Comparison of ENCODE assay signal across 10 mouse cellular contexts in genomic region chr1:166752990-166753709, GRCm38 (mm10).
DNase-seq lines count a peak whose midpoint lies in the region; ATAC-seq lines count a peak whose summit lies in the region.
"Had no signal": no experiment of that assay in that cellular context is flagged by ENCODE, and none has a peak within 500 bp of the region (broad histone marks: within the 10 kb centered on the region; RNA-seq: fewer than 3 reads in every experiment).

No protein-coding gene starts in this region.

- no peak for ATAC-seq in CD4-positive, CD25-positive, alpha-beta regulatory T cell, adult 4 months
- ATAC-seq: inflammation-experienced regulatory T-cells, adult 6 months had no signal

- DNase-seq in layer of hippocampus, adult 18-20 months (ENCODE audit: low spot score in 2 of 2): peak; percentile 9 to 52
- no peak for DNase-seq in layer of hippocampus, postnatal 25 days (ENCODE audit: extremely low spot score in 1 of 2, low spot score in 1 of 2)
- peak; percentile 85 to 89 for DNase-seq in cerebellum, adult 18-20 months
- peak; percentile 85 to 88 for DNase-seq in cerebellum, postnatal 25 days
- DNase-seq in right cerebral cortex, postnatal 4 days: peak; percentile 16
- DNase-seq in spleen, adult 18-20 months: no peak
- DNase-seq: lung, postnatal 10 days; thymus, postnatal 4 days had no signal

Comparison
In these comparisons a context has a peak if more than half of its experiments do, and no peak if none do; other contexts are left out.
1. DNase-seq: peak in layer of hippocampus, adult 18-20 months (2 of 2), cerebellum, adult 18-20 months (2 of 2), cerebellum, postnatal 25 days (2 of 2) and right cerebral cortex, postnatal 4 days (single experiment); none in layer of hippocampus, postnatal 25 days (0 of 2) and spleen, adult 18-20 months (0 of 2).